Mouse (Mus musculus): ENCODE results near the gene Guf1. TPM values are rescaled to one million over a fixed set of nuclear protein-coding genes. Genes with fewer than 3 reads are reported as not detected.

Guf1 gene
- polyA plus RNA-seq (2014; fragmentation: Nextera tagmentation; extraction: Ambion mirVana): 39.8 and 41.7 TPM in 2 replicates

DNA sequence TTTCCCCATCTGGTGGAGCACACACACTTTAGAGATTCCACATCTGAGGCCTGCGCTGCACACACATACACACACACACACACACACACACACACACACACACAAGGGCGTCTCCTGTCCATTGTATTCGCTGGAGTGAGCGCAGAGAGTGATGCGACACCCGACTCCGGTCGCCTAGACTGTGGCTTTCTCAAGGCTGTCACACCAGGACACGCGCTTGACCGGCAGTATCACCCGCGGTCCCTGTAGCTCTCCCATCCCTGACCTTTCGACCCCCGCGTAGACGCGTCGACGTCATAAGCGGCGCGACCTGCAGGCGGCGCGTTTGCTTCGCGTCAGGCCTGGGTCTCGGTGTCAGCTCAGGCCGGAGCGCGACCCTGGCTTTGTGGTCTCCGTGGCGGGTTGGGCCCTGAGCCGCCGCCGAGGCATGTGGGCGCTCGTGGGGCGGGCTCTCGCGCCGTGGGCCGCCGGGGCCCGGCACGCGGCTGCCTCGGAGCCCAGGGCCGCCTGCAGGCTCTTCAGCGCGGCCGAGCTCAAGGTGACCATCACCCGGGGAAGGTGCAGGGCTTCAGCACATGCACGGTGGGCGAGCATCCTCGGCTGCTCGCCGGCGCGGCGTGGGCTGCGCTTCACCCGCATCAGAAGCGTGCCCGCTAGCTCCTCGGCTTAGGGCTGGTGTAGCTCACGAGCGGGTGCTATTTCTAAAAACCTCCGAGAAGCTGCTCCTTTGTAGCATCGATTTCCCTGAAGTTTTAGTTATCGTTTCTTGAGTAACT, at the start of gene Guf1:
Gene Guf1, plus strand, starts transcription at position 296 of the 776 bp plus-strand sequence.
- H3K27me3 ChIP-seq (replicated peaks; ENCODE audit: control insufficient read depth, insufficient read depth, low read length): no peaks in the 10 kb centered on the region
- peak within 1 kb of the TSS; percentile 63 for H3K4me2 ChIP-seq
- no peaks in the 10 kb centered on the region for H3K4me1 ChIP-seq (replicated peaks; ENCODE audit: control insufficient read depth, insufficient read depth, low read length)
- H3K4me3 ChIP-seq (ENCODE audit: low read depth, low read length): peak within 1 kb of the TSS; percentile 90
- H3K36me3 ChIP-seq (ENCODE audit: control insufficient read depth, insufficient read depth, low read length): 0 out of 2 replicates have a peak, but pooled peaks cover 2% of the 10 kb centered on the region
- peak within 1 kb of the TSS; percentile 96 for H3K9ac ChIP-seq (ENCODE audit: low read depth, low read length)
- under 1% methylated on average over 72 of the region's 72 CpGs for WGBS
- peak within 1 kb of the TSS; percentile 58; the same call in 1 of the 2 replicates for H3K27ac ChIP-seq (ENCODE audit: low read depth, low read length)
- H3K9me3 ChIP-seq (ENCODE audit: control insufficient read depth, low read length): no peaks in the 10 kb centered on the region
- DNase-seq (ENCODE audit: low spot score) (peak; percentile 93), ATAC-seq (replicated peaks; ENCODE audit: low FRiP score) (peak; percentile 92)

DNA sequence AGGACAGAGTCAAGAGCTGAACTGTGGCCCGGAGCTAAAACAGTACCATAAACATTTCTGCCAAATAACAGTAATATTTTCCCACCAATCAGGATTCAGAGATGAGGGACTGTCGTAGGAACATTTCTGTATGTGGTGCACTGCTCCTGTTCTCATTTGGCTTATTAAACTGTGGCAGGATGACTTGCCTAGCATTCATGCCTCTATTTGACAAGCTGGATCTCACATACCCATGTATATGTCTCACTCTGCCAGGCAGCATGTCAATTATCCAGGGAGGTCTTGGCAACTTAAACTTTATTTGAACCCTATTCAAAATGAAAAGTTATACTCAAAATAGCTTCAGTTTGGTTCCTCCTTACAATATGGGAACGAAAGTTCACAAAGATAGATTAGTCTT, 49.7 kb upstream of the Guf1 start:
- DNase-seq (ENCODE audit: low spot score): no peak
- no peaks in the 10 kb centered on the region for H3K36me3 ChIP-seq (ENCODE audit: control insufficient read depth, insufficient read depth, low read length)
- 73% methylated on average over 3 of the region's 3 CpGs for WGBS
- H3K9me3 ChIP-seq (ENCODE audit: control insufficient read depth, low read length): no peaks in the 10 kb centered on the region
- no peak overlapping the region for H3K9ac ChIP-seq (ENCODE audit: low read depth, low read length)
- no peaks in the 10 kb centered on the region for H3K27me3 ChIP-seq (replicated peaks; ENCODE audit: control insufficient read depth, insufficient read depth, low read length)
- H3K4me2 ChIP-seq: no peak overlapping the region
- H3K4me3 ChIP-seq (ENCODE audit: low read depth, low read length): no peak overlapping the region
- H3K27ac ChIP-seq (ENCODE audit: low read depth, low read length): no peak overlapping the region
- no peaks in the 10 kb centered on the region for H3K4me1 ChIP-seq (replicated peaks; ENCODE audit: control insufficient read depth, insufficient read depth, low read length)
- no peak for ATAC-seq (replicated peaks; ENCODE audit: low FRiP score)

GRCm38 (mm10) chr5:69511631-69512030, 45.1 kb upstream of the Guf1 start:
- Histone ChIP-seq H3K4me3 (ENCODE audit: low read depth, low read length) (no peak overlapping the region), H3K9ac (ENCODE audit: low read depth, low read length) (no peak overlapping the region), H3K9me3 (ENCODE audit: control insufficient read depth, low read length) (no peaks in the 10 kb centered on the region), H3K36me3 (ENCODE audit: control insufficient read depth, insufficient read depth, low read length) (no peaks in the 10 kb centered on the region), H3K4me1 (replicated peaks; ENCODE audit: control insufficient read depth, insufficient read depth, low read length) (no peaks in the 10 kb centered on the region), H3K27me3 (replicated peaks; ENCODE audit: control insufficient read depth, insufficient read depth, low read length) (no peaks in the 10 kb centered on the region), H3K4me2 (no peak overlapping the region), H3K27ac (ENCODE audit: low read depth, low read length) (no peak overlapping the region)
- ATAC-seq (replicated peaks; ENCODE audit: low FRiP score) (no peak), DNase-seq (ENCODE audit: low spot score) (no peak)
- 67% methylated on average over 3 of the region's 3 CpGs for WGBS

- Histone ChIP-seq H3K9me3 (ENCODE audit: control insufficient read depth, low read length) (no peaks in the 10 kb centered on the region), H3K4me2 (no peak overlapping the region), H3K4me3 (ENCODE audit: low read depth, low read length) (no peak overlapping the region), H3K27me3 (replicated peaks; ENCODE audit: control insufficient read depth, insufficient read depth, low read length) (no peaks in the 10 kb centered on the region), H3K9ac (ENCODE audit: low read depth, low read length) (no peak overlapping the region), H3K4me1 (replicated peaks; ENCODE audit: control insufficient read depth, insufficient read depth, low read length) (no peaks in the 10 kb centered on the region), H3K36me3 (ENCODE audit: control insufficient read depth, insufficient read depth, low read length) (no peaks in the 10 kb centered on the region), H3K27ac (ENCODE audit: low read depth, low read length) (no peak overlapping the region)
- ATAC-seq (replicated peaks; ENCODE audit: low FRiP score): no peak
- WGBS: 64% methylated on average over 4 of the region's 4 CpGs
- no peak for DNase-seq (ENCODE audit: low spot score)
Observed at GRCm38 (mm10) chr5:69512203-69512602, 44.5 kb upstream of the Guf1 start.

DNA sequence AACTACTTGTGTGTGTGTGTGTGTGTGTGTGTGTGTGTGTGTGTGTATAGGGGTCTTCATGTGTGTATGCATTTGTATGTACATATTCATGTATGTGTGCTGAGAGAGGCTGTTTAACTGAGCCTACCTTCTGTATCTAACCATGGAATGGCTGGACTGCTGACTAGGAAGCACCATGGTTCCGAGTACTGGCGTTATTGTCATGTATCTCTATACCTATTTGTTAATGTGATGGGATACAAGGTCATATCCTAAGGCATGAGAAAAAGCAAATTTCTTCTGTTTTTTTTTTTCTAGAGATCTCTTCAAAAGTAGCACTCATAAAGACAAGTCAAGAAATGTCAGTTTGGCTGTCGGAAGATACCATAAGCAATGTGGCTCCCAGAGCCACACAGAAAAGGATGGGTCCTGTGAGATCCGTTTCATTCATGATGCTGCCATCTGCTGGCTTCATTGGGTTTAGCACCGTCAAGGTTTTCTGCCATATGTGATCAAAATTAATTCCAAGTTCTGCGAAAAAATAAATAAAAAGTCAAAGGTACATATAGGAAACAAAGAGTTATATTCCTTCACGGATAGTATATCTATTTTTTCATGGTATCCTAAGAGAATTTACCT, 36.0 kb upstream of the Guf1 start:
- Histone ChIP-seq H3K4me3 (ENCODE audit: low read depth, low read length) (no peak overlapping the region), H3K27me3 (replicated peaks; ENCODE audit: control insufficient read depth, insufficient read depth, low read length) (no peaks in the 10 kb centered on the region), H3K4me2 (no peak overlapping the region), H3K27ac (ENCODE audit: low read depth, low read length) (no peak overlapping the region), H3K9ac (ENCODE audit: low read depth, low read length) (no peak overlapping the region), H3K4me1 (replicated peaks; ENCODE audit: control insufficient read depth, insufficient read depth, low read length) (no peaks in the 10 kb centered on the region), H3K9me3 (ENCODE audit: control insufficient read depth, low read length) (no peaks in the 10 kb centered on the region), H3K36me3 (ENCODE audit: control insufficient read depth, insufficient read depth, low read length) (no peaks in the 10 kb centered on the region)
- 38% methylated on average over 7 of the region's 7 CpGs for WGBS
- no peak for DNase-seq (ENCODE audit: low spot score)
- ATAC-seq (replicated peaks; ENCODE audit: low FRiP score): no peak

GRCm38 (mm10) chr5:69522064-69522463, 34.7 kb upstream of the Guf1 start:
- no peak overlapping the region for H3K4me2 ChIP-seq
- no peaks in the 10 kb centered on the region for H3K27me3 ChIP-seq (replicated peaks; ENCODE audit: control insufficient read depth, insufficient read depth, low read length)
- no peak overlapping the region for H3K9ac ChIP-seq (ENCODE audit: low read depth, low read length)
- H3K27ac ChIP-seq (ENCODE audit: low read depth, low read length): no peak overlapping the region
- 63% methylated on average over 5 of the region's 5 CpGs for WGBS
- H3K4me3 ChIP-seq (ENCODE audit: low read depth, low read length): no peak overlapping the region
- no peak for DNase-seq (ENCODE audit: low spot score)
- ATAC-seq (replicated peaks; ENCODE audit: low FRiP score): no peak
- H3K9me3 ChIP-seq (ENCODE audit: control insufficient read depth, low read length): no peaks in the 10 kb centered on the region
- H3K4me1 ChIP-seq (replicated peaks; ENCODE audit: control insufficient read depth, insufficient read depth, low read length): no peaks in the 10 kb centered on the region
- no peaks in the 10 kb centered on the region for H3K36me3 ChIP-seq (ENCODE audit: control insufficient read depth, insufficient read depth, low read length)

- H3K4me1 ChIP-seq (replicated peaks; ENCODE audit: control insufficient read depth, insufficient read depth, low read length): no peaks in the 10 kb centered on the region
- no peaks in the 10 kb centered on the region for H3K27me3 ChIP-seq (replicated peaks; ENCODE audit: control insufficient read depth, insufficient read depth, low read length)
- no peak for DNase-seq (ENCODE audit: low spot score)
- no peak for ATAC-seq (replicated peaks; ENCODE audit: low FRiP score)
- no peak overlapping the region for H3K4me3 ChIP-seq (ENCODE audit: low read depth, low read length)
- no peak overlapping the region for H3K4me2 ChIP-seq
- H3K9me3 ChIP-seq (ENCODE audit: control insufficient read depth, low read length): no peaks in the 10 kb centered on the region
- H3K36me3 ChIP-seq (ENCODE audit: control insufficient read depth, insufficient read depth, low read length): no peaks in the 10 kb centered on the region
- no peak overlapping the region for H3K9ac ChIP-seq (ENCODE audit: low read depth, low read length)
- no peak overlapping the region for H3K27ac ChIP-seq (ENCODE audit: low read depth, low read length)
Observed at GRCm38 (mm10) chr5:69523944-69524343, 32.8 kb upstream of the Guf1 start.

DNA sequence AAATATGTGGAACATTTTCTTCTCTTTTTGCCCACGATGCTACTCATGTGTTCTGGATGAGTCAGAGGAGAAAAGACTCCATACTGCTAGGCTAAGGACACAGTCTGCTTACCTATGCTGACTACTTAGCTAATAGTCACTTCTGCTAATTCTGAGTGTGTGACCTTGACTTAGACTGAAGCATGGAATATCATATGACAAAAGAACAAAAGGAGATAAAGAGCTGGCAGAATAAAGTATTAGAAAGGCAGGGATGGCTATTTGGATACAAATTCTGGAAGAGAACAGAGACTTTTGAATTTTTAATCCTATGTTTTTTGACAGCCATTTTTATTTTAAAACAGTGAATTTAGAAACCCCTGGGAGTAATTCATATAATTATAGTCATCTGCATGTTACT, 15.0 kb upstream of the Guf1 start:
- Histone ChIP-seq H3K27me3 (replicated peaks; ENCODE audit: control insufficient read depth, insufficient read depth, low read length) (no peaks in the 10 kb centered on the region), H3K27ac (ENCODE audit: low read depth, low read length) (no peak overlapping the region), H3K4me1 (replicated peaks; ENCODE audit: control insufficient read depth, insufficient read depth, low read length) (no peaks in the 10 kb centered on the region), H3K36me3 (ENCODE audit: control insufficient read depth, insufficient read depth, low read length) (no peaks in the 10 kb centered on the region), H3K4me2 (no peak overlapping the region), H3K9ac (ENCODE audit: low read depth, low read length) (no peak overlapping the region), H3K4me3 (ENCODE audit: low read depth, low read length) (no peak overlapping the region), H3K9me3 (ENCODE audit: control insufficient read depth, low read length) (no peaks in the 10 kb centered on the region)
- ATAC-seq (replicated peaks; ENCODE audit: low FRiP score) (no peak), DNase-seq (ENCODE audit: low spot score) (no peak)
- WGBS: 64% methylated on average over 1 of the region's 1 CpGs

DNA sequence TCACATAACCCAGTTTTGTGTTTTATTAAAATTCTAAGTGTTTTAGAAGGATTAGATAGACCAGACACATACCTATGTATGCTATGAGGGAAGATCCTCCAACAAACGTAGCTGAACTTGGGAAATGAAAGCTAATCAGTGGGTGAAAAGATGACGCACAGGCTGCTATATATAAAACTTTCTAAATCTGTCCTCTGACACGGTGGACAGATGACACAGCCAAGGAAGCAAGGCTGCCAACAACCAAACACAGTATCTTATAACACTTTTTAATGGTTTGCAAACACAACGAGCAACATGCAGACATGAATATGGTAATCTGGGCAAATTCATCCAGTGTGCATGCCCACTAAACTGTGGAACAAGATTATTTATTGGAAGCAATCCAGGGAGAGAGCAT, 14.2 kb upstream of the Guf1 start, which contains the start of gene Yipf7:
Gene Yipf7, minus strand, starts transcription at position 160 of the 400 bp plus-strand sequence.
- H3K36me3 ChIP-seq (ENCODE audit: control insufficient read depth, insufficient read depth, low read length): no peaks in the 10 kb centered on the region
- no peaks in the 10 kb centered on the region for H3K4me1 ChIP-seq (replicated peaks; ENCODE audit: control insufficient read depth, insufficient read depth, low read length)
- H3K27me3 ChIP-seq (replicated peaks; ENCODE audit: control insufficient read depth, insufficient read depth, low read length): no peaks in the 10 kb centered on the region
- H3K27ac ChIP-seq (ENCODE audit: low read depth, low read length): no peak within 1 kb of the TSS
- WGBS: 72% methylated on average over 4 of the region's 4 CpGs
- H3K4me2 ChIP-seq: no peak within 1 kb of the TSS
- H3K9me3 ChIP-seq (ENCODE audit: control insufficient read depth, low read length): no peaks in the 10 kb centered on the region
- H3K4me3 ChIP-seq (ENCODE audit: low read depth, low read length): no peak within 1 kb of the TSS
- H3K9ac ChIP-seq (ENCODE audit: low read depth, low read length): no peak within 1 kb of the TSS
- ATAC-seq (replicated peaks; ENCODE audit: low FRiP score): no peak
- no peak for DNase-seq (ENCODE audit: low spot score)
